Mouse (Mus musculus) bone marrow, adult 2 months (tissue): ENCODE data around the gene Dppa4.

ENCODE experiments used
- CTCF ChIP-seq: fragments of 200-500 bp; IDR thresholded peaks from 2 replicates; pipeline ENCODE4 v1.5.1; 2011; ENCODE audit warnings: low read length, control low read depth; ENCODE audit not compliant: control insufficient read depth, insufficient read depth
- POLR2A ChIP-seq: fragments of 200-500 bp; IDR thresholded peaks from 2 replicates; pipeline ENCODE4 v1.6.1; 2011; ENCODE audit warnings: low read depth, mild to moderate bottlenecking, control low read depth, low read length, borderline replicate concordance; ENCODE audit not compliant: control insufficient read depth

DNA sequence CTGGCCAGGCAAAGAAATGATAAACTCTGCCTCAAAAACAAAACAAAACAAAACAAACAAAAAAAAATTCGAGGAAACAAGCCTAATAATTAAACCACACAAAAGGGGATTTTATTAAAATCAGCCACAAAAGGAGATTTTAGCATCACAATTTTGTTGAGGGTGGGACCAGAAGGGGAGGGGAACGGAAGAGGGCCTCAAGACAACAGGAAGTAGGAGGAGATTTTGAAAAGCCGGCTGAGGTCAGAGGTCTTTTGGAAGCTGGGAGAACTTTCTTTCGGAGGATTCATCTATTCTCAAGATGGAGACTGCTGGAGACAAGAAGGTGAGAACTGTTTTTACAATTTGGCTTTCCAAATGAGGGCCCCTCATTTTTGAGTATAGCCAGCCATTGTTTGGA, at the start of gene Dppa4:
- no peak for TF ChIP-seq CTCF
- no peak for TF ChIP-seq POLR2A
